Mouse (Mus musculus) megakaryocyte progenitor cell, adult 5-6 weeks (primary cell): Measurements from ENCODE around the gene Adamts1. TPM values are rescaled to one million over a fixed set of nuclear protein-coding genes. Genes with fewer than 3 reads are reported as not detected.

ENCODE experiments used
- ATAC-seq: replicated peaks from 2 replicates; pipeline ENCODE4 v1.8.0; 2016; ENCODE audit warnings: mild to moderate bottlenecking, moderate TSS enrichment, inconsistent platforms; ENCODE audit not compliant: poor library complexity
- total RNA-seq, 2 experiments: library from RNA; stranded (forward) in 1 of 2; stranded (reverse) in 1 of 2; fragments of 157-497, 149-512 nt in 1 of 2; fragments of 200-1000 nt in 1 of 2; gene quantifications; 2 replicates each; pipeline versions ENCODE4 v1.2.3 to v1.2.4; 2015 to 2017

Gene Adamts1
- total RNA-seq, 2 experiments from 2014 or later = not detected

DNA sequence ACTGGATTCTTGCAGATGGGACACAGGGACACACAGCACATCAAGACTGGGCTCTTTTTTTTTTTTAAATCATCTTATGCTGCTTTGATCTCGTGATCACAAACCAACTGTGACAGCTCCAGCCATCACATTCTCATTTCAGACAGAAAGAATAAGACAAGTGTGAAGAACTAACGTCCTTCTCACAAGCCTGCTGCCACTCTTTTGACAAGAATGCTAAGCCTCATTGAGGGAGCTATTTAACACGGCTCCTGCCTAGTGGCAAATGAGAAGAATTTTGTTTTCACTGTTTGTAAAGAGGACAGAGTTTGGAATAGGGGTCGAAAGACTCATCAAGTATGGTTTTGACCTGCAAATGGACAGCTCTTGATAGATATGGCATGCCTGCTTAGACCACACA is 35.6 kb downstream of the Adamts1 start:
- ATAC-seq = no peak

- ATAC-seq = no peak
Observed at GRCm38 (mm10) chr16:85765697-85766096, 37.2 kb downstream of the Adamts1 start.

- ATAC-seq = no peak
Observed at GRCm38 (mm10) chr16:85765167-85765566, 37.7 kb downstream of the Adamts1 start.

- peak; percentile 69 for ATAC-seq
Observed at GRCm38 (mm10) chr16:85762052-85762665, 40.8 kb downstream of the Adamts1 start.

DNA sequence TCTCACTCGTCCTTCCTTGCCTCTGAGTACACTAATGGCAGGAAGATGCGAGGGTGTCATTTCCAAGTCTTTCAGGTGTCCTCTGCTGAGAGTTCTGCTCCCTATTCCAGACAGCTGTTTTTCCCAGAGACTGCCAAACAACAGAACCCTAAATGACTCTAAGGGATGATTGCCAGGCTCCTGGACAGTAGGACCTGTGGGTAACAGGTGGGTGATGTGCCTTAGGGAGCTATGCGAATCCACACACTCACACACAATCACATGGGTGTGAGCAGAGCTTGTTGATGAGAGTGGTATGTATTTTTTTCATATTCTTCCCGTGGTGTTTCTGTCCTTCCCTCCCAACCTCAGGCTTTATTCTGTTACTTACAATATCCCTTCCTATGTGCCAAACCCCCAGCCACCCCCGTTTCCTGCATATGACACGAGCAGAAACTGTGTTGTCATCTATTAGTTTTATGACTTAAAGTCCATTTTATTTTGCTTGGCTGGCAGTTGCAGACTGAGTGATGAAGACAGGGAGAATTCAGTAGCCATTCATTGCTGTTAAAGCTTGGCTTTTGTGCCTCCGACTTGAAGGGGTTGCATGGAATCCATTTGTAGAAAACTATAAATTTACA is 41.8 kb downstream of the Adamts1 start:
- no peak for ATAC-seq

DNA sequence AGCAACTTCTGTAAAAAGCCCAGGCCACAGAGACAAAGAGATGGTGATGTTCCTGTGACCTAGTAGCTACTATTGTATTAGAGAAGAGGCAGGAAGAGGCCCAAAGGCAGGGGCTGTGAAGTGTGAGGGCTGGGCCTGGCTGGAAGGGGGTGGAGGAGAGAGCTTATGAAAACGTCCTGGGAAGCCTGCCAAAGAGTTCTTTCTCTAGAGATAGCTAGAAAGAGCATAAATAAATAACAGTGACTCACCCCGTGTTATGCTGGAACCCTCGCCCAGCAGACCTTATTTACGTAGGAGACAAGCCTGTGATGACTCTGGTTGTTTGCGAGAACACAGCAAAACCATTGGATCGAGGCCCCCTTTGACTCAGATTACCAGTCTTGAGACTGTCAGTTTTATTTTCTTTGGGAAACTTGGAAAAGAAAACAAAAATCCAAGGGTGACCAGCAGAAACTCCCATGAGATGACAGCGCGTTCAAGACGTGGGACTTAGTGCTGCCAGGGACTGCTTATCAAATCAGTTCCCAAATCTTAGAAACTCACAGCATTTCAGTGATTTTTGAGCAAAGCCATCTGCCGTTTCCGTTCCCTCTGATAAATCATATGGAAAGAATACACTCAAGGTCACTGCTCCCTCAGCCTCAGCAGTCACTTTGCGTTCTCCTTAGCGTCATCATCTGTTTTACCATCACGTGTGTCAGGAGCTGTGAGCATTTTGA is 46.7 kb downstream of the Adamts1 start:
- ATAC-seq = peak; percentile 14; the same call in 1 of the 2 replicates

DNA sequence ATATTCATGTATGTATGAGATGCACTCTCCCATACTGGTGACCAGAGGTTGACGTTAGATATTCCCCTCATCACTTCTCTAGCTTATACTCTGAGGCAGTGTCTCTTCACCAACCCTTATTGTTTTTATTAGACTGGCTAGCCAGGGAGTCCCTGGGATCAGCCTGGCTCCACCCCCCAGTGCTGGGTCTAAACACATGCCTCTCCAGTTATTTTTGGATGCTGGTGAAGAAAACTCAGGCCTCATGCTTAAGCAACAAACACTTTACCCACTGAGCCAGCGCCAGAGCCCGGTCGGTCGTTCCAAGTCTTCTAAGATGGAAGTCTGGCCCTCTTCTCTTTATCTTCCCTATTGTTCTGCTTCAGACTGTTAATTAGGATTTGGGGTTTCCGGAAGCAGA is 53.6 kb downstream of the Adamts1 start:
- ATAC-seq = no peak

DNA sequence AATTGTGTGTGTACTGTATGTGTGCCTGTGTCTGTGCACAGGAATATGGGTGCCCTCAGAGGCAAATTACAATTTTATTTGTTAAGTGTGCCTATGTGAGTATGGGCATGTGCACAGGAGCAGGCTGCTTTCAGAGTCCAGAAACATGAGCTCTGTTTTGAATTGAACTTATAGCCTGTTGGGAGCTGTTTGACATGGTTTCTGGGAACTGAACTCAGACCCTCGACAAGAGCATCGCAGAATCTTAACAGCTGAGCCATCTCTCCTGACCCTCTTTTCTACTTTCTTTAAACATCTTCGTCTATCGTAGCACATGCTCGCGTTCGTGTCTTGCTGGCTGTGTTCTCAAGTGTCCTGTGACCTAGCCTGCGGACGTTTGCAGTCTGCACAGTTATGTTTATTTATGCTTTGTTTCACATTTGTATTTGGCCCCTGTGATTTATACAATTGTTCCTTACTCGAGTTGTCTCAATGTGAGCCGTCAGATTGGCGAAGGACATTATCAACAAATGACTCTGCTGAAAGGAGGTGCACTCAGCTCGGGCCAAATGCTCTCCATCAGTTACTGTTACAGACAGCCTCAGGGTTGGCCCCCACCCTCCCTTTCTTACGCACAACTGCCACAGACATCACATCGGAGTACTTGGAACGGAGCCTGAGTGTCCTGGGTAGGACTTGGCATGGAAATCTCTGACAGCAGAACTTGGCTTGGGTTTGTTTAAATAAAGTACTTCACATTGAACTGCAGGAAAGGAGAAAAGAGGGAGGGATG is 55.1 kb downstream of the Adamts1 start:
- ATAC-seq = no peak

DNA sequence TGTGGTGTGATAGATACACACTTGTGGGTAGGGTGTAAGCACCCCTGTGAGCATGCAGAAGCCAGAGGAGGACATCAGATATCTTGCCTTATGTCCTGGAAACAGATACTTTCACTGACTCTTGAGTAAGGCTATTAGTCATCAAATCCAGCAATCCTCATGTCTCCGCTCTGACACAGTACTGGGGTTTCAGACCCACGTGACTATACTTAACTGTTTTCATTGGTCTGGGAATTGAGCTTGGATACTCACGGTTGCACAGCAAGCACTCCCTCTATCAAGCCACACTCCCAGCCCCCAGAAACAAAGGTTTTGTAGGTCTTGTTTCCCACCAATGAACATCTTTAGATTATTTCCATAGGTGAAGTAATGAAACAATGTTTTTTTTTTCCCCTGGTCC is 56.5 kb downstream of the Adamts1 start:
- ATAC-seq = no peak

Other genes starting within 250 kb of the Adamts1 start
- 0.02 and 0.17 TPM in 2 replicates for gene Cyyr1, start 249.7 kb downstream of the Adamts1 start, total RNA-seq (2015)
- 0.08 TPM in 1 of 2 replicates, not detected in the other for gene Cyyr1, start 249.7 kb downstream of the Adamts1 start, total RNA-seq (2017)
- 0.05 TPM in 1 of 2 replicates, not detected in the other for gene Adamts5, start 98.7 kb upstream of the Adamts1 start, total RNA-seq (2015)
- not detected in 2 replicates for gene Adamts5, start 98.7 kb upstream of the Adamts1 start, total RNA-seq (2017)